Mouse (Mus musculus): ENCODE results near the gene Psmd4.
"Not testable (repeated sequence)": the region's sequence is repeated elsewhere in the genome, so short reads cannot be mapped to it uniquely, and the experiment has no call there.

Gene Psmd4

DNA sequence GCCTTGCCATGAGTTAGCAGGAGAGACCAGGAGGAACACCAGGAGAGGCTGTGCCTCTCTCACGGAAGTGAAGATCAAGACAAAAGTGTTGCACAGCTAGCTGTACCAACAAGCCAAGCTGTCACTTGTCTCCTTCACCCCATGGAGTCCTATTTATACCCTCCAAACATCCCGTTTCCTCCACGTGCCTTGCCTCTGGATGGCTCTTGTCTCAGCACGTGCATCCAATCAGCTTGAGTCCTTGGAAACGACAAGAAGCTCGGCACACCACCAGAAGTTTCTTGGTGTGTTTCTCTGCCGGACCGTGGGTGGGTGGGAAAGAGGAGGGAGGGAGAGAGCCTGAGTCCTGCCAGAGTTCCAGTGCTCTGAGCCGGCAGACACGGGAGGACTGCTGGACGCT, 17.9 kb downstream of the Psmd4 start:
- DNase-seq: no peak

DNA sequence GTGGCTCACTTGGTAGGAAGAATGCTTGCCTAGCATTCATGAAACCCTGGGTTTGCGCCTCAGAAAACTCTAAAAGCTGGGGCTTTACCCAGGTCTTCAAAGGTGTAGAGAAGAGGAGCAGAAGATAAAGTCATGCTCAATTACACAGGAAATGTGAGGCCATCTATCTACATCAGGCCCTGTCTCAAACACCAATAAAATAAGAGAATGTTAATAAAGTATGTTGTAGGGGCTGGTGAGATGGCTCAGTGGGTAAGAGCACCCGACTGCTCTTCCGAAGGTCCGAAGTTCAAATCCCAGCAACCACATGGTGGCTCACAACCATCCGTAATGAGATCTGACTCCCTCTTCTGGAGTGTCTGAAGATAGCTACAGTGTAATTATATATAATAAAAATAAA, 21.5 kb downstream of the Psmd4 start:
- not testable (repeated sequence) for DNase-seq

DNA sequence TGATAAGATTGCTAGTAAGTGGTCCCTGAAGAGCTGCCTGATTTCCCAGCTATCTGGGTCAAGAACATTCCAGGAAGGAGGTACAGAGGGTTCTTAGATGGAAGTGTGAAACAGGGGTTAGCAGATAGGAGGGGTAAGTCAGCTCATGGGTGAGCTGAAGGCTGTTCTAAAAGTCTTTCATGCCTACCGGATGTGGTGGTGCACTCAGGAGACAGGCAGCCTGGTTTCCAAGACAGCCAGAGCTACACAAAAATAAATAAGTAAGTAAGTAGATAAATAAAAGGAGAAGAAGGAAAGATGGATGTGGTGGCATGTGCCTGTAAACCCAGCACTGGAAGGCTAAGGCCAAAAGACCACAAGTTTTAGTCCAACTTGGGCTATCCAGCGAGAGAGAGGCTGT, 23.7 kb downstream of the Psmd4 start:
- DNase-seq: no peak

DNA sequence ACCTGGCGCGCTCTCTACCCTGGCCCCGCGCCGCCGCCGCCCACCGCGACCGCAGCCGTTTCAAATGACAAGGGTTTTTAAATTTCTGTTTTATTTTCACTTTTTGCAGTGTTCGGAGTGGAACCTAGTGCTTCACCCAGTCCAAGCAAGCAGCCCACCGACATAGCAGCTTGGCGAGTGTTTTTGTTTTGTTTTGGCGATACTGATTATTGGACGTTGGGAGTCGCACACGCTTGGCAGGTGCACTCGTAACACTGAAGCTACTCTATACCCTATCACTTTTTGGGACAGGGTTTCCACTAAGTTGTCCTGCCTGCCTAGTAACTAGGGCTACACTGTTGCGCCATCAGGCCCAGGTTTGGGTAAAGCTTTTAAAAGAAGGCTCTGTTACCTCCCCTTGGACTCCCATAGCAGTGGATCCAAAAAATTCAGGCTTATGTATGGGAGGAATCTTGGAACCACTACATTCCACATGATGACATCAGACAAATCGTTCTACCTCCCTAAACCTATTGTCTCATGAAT, 25.8 kb downstream of the Psmd4 start:
- no peak for DNase-seq

DNA sequence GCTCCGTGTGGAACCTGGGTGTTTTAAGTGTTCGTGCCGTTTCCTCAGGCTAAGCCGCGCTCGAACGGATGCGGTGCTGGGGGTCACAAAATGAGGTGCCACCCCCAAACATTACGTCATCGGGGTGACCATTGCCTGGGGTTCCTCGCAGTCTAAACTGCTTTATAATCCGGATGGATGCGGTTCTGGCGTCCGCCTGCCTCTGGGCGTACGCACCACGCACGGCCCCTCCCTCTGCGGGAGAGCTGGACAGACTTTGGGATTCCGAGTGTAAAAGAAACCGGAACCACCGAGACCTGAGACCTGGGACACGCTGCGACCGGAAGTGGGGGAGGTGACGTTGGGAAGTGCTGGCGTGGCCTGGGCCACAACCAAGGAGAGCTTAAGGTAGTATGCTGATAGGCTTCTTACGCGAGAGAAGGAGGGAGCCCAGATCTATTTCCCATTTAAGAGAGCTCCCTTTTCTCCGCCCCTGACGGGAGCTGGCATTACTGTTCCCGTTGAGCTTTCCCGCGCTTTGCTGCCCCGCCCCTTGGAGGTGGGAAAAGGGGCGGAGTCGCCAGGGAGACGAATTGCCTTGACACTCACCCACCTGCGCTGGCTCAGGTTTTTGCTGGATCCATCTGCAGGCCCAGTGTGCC, 26.4 kb downstream of the Psmd4 start:
- peak; percentile 98 for DNase-seq

DNA sequence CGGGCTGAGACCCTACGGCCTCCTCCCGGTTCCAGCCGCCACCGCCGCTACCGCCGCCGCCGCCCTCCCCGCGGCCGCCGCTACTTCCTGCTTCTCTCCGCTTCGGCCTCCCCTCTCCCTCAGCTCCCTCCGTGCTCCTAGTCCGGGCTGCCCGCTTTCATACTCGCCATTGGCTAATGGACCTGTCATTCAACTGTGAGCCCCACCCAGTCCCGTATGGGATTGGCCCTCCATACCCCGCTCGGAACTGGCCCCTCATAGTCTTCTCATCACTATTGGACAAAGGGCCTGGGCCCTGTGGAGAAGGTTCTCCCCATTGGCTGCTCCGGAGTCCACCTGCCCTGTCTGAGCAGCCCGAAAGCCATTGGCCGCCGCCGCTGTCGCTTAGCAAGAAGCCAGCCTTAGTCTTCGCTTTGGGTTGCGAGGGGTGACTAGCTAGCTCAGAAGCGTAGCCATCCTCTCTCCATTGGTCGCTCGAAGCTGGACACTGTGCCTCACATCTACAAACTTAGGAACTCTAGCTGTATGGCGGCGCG, 27.0 kb downstream of the Psmd4 start, which contains the start of gene Zfp687:
TSS of gene Zfp687 (minus strand) at position 112 of the 536 bp plus-strand sequence.
- peak; percentile 100 for DNase-seq

DNA sequence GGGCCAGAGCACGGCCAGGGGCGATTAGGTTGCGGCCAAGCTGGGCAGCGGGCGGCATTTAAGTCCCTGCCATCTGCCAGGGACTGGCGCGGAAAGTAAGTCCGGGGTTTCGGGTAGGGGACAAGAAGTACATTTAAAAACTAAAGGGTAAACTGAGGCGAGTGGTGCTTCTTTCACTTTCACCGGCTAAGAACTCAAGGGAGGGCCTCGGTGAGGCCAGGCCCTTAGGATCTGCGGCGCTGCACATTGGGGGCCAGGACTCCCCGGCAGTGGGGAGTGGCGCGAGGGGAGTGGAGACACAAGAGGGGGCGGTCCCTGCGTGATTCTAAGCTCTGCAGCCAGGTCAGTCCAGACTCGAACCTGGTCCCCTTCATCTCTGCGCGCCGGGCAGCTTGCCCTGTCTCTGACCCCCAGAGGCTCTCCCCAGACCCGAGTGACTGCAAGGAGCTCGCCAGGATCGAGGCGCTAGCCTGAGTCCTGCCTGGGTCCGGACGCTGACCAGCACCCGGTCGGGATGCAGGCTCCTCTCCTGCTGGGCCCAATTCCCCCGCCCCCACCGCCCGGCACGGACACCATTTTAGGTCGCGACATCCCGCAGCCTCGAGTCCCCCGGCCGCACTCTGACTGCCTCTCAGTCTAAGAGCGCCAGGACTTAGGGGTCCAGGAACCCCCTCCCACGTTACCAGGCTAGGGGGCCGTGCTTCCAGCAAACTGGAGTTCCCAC, 27.8 kb downstream of the Psmd4 start:
- peak; percentile 38 to 49 for DNase-seq

DNA sequence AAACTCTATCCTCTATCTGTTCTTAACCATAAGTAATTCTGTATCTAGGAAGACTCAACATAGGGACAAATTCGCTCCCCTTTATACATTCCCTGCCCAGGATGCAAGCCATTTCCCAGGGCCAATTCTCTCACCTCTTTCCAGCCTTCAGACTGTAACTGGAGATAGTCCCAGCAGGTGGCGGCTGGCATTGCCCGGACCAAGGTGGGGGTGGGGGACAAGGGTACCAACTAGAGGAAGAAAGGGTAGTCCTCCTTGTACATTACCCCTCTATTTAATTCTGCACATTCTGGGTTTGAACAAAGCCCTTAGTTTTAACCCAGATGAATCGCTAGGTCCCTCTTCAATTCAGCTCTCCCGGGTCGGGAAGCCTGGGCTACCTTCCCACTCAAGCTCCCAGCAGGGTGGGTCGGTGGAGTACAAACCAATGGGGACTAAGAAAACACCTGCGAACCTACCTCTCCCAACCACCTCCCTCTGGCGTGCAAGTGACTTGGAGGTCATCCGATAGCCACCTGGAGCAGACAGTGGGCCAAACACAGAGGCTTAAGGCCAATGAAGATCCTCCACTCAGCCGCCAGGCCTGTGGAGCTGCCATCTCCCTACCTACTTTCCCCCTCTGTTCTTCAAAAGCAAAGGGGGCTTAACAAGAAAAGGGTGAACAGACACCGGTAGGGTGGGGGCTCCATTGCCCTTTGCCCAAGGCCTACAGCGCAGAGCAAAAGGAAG, 28.6 kb downstream of the Psmd4 start:
- DNase-seq: no peak

DNA sequence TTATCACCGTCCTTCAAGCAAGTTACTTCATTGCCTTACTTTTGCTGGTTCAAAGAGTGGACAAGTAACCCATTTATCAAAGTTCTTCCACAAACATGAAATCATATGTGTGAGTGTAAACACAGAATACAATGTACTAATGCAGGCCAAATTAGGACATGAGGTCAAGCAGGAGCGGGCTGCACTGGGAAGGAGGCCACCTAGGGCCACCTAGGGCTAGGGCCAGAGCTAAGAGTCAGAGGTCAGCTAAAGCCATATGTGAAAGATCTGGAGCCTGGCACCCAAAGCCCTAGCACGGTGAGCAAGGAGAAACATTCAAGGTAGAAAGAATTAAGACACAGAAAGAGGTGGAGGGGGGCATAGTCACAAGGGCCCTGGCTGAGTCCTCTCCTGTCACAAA, 29.4 kb downstream of the Psmd4 start:
- no peak for DNase-seq

DNA sequence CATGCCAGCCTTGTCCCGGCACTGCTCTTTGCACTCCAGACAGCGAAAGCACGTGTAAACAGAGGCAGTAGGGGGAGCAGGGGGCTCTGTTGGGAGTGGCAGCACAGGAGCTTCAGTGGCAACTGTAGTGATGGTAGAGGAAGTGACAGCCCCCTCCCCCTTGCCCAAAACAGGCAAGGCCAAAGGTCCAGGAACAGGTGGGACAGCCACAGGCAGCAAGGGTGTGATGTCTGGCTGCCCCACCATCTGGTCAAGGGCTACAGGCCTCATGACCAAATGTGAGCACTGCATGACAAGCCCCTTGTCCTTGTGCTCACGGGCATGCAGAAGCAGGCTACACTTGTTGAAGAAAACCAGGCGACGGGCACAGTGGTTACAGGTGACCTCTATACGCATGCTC, 32.0 kb downstream of the Psmd4 start:
- no peak for DNase-seq

DNA sequence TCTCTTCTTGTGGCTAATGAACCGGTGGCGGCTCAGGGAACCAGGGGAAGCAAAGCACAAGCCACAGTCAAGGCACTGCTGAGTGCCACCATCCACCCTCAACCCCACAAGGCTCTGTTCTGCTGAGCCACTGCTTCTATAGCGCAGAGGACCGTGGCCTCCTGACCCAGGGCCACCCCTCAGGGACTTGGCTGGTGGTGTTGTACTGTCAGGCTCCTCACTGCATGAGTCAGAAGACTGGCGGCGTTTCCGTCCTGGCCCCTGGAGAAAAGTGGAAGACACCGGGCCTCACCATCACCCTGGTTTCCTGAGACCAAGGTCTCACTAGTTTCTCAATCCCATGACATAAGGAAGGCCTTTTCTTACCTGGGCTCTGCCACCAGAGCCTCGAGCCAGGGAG, 34.7 kb downstream of the Psmd4 start:
- no peak for DNase-seq

DNA sequence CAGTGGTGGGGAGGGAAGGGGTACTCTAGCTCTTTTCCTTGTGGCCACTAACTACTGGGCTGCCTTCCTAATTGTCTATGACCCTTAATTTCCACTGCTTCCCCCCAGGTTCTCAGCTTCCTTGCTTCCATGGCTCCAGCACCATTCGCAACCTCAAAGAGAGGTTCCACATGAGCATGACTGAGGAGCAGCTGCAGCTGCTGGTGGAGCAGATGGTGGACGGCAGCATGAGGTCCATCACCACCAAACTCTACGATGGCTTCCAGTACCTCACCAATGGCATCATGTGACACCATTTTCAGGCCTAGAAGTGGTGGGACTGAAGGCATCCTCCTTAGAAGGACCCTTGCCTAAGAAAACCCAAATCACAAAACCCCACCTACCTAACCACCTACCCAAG, 36.8 kb downstream of the Psmd4 start:
- DNase-seq: no peak

DNA sequence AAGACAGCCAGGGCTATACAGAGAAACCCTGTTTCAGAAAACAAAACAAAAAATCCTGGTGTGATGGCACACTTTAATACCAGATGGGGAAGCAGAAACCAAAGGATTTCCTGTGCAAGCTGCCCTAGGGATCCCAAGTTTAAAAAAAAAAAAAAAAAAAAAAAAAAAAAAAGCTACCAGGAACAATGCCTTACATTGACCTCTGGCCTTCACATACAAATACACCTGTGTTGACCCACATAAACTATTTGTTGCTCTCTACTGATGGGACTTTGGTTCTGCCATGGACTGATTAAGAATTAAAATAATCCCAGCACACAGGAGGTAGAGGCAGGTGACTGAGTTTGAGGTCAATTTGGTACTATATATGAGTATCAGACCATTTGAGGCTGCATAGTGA, 39.1 kb downstream of the Psmd4 start:
- no peak for DNase-seq

DNA sequence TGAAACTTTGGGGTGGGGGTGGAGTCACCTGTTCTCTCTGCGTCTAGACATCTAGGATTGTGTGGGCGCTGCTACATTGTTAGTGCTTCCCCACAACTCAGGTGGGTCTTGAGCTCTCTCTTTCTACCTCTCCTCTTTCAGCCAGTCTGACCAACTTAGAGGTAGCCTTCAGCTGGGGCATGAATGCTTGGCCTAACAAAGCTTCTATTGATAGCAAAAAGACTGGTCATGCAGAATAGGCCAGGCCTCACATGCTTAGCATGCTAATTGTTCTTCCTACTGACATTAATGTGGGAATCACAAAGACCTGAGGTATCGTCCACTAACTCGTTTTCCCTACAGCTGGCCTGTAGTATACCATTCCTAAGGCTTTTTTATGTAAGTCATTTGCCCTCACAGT, 39.8 kb downstream of the Psmd4 start:
- no peak for DNase-seq

DNA sequence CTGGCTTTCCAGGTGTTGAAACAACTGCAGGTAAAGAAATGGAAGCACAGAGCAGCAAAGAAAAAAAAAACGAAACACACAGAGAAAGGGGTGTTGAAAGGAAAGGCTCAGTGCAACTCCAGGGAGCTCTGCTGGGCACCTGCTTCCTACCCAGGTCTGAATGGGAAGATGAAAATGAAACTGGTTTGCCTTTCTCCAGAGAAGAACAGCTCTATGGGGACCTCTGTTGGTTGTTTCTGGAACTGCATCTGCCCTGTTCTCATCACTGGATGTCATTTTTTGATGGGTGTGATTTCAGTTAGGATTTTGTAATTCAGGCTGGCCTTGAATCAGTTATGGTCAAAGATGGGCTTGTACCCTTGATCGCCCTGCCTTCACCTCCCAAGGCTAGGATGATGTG, 45.5 kb downstream of the Psmd4 start:
- DNase-seq: peak; percentile 52 to 85

DNA sequence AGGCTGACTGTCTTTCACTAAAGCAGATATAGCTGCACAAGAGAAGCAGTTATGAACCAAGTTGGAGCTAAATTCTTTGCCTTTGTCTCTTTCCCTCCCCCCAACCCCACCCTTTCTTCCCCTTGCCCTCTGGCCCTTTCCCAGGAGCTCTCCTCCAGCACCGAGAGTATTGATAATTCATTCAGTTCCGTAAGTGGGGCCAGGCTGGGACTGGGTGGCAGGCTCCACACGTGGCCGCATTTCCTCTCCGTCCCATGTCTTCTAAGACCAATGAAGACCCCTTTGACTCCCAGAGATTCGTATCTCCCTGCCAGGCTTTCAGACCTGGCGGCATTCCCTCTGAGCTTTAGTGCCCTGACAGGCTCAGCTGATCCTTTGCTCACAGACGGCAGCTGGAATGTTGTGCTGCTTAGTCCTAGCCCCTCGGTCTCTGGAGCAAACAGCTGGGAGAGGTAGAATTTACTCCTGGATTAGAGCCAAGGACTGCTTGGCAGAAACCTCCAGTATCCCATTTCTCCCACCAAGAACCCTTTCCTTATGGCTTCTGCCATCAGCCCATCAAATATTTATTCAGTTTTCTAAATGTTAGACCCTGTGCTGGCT, 53.2 kb downstream of the Psmd4 start:
- no peak for DNase-seq

DNA sequence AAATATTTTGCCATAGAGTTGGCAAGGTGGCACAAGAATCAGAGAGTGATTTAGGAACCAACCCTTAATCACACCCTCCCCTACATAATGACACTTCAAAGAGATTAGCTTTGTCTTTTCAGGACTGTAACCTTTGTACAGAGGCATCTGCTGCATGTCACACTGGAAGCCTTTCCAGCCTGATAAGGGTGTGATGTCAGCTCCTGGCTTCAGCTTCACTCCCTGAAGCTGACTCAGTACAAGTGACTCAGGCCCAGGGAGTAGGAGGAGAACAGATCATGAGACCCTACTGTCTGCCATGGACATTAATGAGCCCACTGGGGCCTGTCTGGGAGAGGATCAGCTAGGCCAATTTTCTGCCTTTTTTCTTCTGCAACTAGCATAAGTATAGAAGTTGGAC, 54.8 kb downstream of the Psmd4 start:
- DNase-seq: peak in 1 of 2 experiments; percentile 32

DNA sequence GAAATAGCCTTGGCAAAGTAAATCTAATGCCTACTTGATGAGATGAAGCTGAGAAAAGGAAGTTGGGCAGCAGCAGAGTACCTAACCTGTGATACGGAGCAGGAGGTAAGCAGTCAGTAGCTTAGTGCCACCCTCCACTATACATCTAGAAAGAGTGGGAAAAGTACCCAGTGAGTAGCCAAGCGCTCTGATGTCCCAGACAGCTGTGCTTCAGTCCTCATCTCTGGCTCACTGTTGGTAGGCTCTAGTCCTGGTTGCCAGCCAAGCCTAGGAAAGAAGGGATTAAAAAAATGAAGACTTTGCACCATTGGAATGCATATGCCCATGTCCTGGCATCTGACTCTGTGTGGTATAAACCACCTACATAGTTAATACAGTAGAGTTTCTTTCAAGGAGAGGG, 56.9 kb downstream of the Psmd4 start:
- DNase-seq: peak in 1 of 2 experiments; percentile 25

DNA sequence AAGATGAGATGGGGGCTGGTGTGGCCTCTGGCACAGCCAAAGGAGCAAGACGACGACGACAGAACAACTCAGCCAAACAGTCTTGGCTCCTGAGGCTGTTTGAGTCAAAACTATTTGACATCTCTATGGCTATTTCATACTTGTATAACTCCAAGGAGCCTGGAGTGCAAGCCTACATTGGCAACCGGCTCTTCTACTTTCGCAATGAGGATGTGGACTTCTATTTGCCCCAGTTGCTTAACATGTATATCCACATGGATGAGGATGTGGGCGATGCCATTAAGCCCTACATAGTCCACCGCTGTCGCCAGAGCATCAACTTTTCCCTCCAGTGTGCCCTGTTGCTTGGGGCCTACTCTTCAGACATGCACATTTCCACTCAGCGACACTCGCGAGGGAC, 58.1 kb downstream of the Psmd4 start:
- no peak for DNase-seq

Data from kidney, adult 8-10 months (tissue).